Mouse (Mus musculus) bone marrow, adult 2 months (tissue): Measurements from ENCODE around the gene Fyn.

ENCODE experiments used
- CTCF ChIP-seq: fragments of 200-500 bp; IDR thresholded peaks from 2 replicates; pipeline ENCODE4 v1.5.1; 2011; ENCODE audit warnings: low read length, control low read depth; ENCODE audit not compliant: control insufficient read depth, insufficient read depth
- POLR2A ChIP-seq: fragments of 200-500 bp; IDR thresholded peaks from 2 replicates; pipeline ENCODE4 v1.6.1; 2011; ENCODE audit warnings: low read depth, mild to moderate bottlenecking, control low read depth, low read length, borderline replicate concordance; ENCODE audit not compliant: control insufficient read depth

DNA sequence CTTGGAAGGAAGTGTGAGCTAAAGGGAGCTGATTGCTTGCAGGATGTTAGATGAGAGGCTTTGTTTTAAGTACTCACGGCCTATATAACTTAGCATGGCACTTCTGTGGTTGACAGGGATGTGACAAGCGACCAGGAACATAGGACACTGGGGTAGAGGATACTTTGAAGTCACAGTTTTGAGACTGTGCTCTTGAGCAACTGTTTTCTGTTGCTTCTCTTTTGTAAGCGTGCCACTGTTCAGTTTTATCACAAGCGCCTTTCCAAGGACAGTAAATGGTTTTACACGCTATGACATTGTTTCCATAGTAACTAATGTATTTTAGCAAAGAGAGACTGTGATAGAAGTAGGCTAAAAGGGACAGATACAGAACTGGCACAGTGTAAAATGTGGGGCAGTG is 18.4 kb downstream of the Fyn start:
- TF ChIP-seq CTCF = no peak
- no peak for TF ChIP-seq POLR2A
